Mouse (Mus musculus) embryo, embryonic 10 days (tissue): ENCODE results near the gene Sema7a.

ENCODE experiments used
- DNase-seq: peaks from one replicate; pipeline ENCODE4 v3.0.0-alpha.2; 2015; ENCODE audit warnings: low spot score

Gene Sema7a

DNA sequence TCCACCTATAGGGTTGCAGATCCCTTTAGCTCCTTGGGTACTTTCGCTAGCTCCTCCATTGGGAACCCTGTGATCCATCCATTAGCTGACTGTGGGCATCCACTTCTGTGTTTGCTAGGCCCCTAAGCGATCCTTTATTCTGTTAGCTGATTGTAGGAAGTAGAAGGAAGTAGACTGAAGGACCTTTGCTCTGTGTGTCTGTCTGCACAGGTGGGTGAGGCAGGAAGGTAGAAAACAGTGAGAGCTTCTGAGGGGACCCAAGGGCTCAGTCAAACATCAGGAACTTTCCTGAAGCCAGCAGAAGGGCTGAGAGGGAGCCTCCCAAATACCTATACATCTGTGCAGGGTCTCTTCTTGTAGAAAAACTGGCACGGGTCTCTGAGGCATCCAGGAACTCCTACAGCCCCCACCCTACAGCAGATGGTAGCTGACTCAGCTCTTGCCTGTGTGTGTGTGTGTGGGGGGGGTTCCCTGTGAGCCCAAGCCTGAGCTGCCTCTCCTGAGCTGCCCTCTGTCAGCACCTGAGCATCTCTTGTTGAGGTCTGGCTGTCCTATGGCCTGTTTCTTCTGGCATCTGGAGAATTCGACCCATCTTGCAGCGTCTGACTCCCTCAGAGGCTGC lies 35.4 kb downstream of the Sema7a start:
- no peak for DNase-seq

DNA sequence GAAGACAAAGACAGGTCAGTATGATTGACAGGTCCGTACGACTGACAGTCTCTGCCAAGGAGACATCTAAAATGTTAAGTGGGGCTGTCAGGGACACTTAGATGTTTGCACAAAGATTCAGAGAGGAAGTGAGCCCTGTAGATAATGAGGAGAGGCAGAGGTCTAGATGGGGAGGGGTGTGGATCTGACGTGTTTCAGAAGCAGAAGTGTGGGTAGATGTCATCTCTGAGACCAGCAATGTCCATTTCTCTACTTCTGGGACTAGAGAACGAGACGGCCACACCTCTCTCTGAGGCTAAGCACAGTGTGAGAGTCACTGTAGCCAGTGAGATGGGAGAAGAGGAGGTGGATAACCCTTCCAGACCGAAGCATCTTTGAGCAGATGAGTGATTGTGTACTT lies 38.1 kb downstream of the Sema7a start:
- no peak for DNase-seq

DNA sequence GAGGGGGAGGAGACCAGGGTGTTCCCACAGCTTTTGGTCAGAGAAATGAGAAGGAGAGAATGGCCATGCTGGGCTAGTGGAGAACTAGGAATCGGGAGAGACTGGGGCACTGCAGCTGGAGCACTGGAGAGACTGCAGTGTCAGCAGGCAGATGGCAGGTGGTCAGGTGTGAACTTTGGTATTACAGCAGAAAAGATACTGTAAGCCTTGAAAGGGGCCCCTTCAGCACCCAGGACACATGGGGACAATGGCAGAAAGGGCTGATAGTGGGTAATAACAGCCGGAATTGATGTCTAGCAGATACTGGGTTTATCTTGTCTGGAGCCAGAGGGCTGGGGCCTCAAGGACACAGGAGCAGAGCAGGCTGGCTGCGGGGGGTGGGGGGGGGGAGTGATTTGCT lies 38.9 kb downstream of the Sema7a start:
- DNase-seq: no peak

DNA sequence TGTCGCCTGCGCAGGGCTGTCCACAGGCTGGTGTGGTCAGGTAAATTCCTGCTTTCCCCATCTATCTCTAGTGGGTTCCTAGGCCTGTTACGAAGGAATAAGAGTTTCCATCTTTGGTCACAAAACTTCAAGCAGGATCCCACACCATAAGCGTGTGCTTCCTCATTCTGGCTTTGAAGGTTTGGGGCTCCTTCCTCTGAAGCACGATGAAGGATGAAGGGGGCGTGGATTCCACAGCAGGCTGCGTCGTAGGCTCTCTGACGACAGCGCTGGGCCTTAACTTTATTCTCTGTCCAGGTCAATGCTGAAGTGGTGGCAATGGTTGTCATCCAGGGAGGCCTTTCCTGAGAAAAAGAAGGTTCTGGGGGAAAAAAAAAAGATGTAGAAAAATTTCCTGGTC lies 40.7 kb downstream of the Sema7a start:
- no peak for DNase-seq

DNA sequence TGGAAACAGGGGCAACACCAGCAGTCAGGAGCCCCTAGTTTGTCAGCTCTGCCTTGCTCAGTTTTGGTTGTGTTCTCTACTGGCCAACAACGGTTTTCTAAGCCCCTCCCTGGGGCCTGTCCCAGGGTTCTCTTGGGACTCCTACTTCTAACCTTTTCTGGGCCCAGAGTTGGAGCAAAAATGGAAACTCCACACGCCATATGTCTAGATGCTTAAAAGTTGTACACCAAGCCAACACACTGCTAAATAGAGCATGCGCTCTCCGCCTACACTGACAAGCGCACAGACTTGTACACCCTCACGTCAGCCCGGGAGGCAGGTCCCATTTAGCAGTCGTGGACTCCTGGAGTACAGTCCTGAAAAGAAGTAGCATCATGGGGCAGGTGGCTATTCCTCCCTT lies 45.4 kb downstream of the Sema7a start:
- DNase-seq: no peak

DNA sequence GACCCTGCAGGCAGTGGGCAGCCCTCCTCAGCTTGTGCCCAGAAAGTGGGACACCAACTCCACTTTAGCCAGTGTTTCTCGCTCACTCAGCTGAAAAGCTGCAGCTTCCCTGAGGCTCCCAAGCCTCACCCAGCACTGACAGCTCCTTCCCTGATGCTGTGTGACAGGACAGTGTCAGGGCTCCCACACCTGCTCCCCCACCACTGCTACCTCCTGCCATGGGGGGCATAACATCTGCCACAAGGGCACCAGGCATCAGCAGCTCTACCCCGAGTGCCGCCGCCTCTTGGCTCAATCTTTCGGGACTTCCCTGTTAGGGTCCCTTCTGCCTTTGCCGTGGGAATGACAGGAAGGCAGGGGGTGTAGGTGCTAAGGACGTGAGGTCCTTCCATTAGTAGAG lies 46.4 kb downstream of the Sema7a start:
- no peak for DNase-seq

DNA sequence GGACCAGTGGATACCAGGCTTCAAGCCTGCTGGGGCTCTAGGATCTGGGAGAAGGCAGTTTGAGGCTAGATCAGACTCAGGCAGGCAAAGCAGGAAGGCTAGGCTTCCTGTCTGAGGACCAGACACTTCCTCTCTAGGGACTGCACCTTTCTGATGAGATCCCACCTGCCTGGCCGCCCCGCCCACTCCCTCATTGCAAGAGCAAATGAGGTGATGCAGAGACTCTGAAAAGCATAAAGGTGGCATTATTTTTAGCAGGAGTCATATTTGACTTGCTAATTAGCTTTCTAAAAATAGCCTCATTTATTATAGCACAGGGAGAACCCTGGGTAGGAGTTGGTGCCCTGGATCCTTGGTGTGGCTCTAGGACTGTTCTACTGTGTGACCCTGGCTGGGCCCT lies 48.2 kb downstream of the Sema7a start:
- DNase-seq: no peak

DNA sequence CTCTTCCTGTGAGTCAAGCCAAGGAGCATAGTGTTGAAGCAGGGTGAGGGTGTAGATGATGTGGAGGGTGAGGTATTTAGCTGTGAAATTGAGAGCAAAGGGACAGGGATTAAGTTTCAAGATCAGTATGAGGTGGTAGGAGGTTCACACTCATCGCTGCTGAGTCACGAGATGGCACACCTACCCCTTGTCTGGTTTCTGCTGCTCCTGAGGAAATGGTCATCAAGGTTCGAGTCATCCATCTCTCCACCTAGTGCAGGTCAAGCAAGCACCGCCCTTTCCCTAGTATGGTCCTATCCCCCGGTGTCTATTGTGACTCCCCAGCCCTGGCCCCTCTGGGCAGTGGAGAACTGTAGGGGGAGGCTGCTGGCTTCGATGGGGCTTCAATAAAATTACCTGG lies 49.4 kb downstream of the Sema7a start:
- DNase-seq: no peak

DNA sequence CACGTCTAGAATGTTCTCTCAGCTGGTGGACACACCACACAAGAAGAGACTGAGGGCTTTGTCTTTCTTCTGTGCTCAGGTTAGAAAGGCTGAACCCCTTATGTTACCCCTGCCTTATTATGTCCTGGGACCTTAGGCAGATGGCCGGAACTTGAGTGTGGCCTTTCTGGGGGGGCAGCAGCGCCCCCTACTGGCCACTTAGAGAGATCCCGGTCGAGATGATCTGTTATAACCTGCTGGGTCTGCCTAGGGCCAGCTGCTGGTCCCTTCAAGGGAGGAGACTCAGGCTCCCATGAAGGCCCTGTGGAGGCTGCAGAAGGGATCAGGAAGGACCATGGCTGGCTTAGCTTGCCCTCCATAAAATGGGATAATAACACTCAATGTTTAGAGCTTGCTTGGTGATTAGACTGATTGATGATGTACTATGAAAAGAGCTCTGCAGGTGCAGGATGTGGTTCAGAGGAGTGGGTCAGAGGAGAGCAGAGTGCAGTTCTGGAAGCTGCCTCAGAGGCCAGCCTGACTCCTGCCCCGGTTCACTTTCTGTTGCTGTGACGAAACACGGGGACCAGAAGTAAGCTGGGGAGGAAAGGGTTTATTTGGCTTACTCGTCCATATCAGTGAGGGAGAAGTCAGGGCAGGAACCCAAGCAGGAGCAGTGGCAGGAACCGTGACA lies 50.7 kb downstream of the Sema7a start:
- peak; percentile 37 for DNase-seq

DNA sequence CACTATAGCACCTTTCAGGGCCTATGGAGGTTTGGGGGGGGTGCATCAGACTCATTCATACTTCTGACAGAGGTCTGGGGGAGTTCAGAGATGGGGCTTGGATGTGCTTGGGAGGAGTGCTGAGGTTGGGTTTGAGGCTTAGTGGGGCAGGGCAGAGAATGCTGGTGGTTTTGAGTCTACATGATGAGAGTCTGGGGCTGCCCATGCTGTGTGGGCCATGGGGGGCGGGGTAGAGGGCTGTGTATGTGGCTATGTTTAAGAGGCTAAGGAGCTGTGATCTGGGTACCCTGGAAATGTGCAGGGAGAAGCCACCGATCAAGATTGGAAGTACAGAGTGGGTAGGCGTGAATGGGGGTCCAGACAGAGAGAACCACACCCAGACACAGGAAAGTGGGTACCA lies 52.1 kb downstream of the Sema7a start:
- DNase-seq: no peak

DNA sequence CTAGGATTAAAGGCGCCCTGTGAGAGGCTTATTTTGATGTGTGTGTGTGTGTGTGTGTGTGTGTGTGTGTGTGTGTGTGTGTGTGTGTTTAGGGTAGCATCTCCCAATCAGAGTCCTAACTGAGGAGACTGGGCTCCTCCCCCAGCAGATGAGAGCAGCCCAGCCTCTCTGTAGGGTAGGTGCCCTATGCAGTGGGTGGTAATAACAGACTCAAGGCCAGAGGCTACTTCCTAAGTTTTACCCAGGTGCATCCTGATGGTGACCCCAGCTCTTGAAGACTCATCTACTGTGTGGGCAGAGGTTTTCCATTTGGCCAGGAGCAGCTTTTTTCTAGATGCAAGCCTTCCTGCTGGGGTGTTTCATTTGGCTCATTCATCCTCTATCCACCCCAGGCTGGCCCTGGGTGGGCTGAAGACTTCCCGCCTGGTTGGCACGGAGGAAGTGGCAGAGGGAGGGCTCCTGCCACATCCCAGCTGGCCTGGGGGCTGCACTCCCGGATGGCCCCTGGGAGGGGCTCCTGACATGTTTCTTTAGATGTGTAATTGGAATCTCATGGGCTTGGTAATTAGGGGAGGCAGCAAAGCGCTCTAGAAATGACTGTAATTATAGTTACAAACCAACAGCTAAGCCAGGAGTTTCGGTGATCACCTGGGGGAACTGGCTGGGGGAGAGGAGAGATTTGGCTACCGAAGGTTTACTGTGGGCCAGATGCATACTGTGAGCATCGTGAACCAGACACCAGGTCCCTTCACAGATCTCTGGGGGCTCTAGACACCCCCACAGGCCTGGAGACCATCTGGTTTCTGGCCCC lies 53.1 kb downstream of the Sema7a start:
- DNase-seq: no peak

DNA sequence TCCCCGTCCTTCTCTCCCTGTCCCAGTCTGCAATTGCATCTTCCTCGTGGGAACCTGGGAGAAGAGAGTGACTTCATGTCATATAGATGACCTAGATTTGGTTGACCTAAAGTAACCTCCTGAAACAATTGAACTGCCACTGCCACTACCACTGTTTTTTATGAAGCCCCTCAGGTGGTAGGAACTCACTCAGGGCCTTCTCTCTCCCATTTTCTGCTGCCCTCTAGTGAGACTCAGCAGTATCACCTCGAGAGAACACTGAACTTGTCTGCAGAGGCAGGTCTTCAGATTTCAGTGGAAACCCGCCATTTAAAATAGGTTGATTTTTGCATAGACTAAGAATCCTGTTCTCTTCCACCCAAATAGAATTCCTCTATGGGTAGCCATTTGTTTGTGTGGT lies 55.4 kb downstream of the Sema7a start:
- DNase-seq: peak; percentile 82

DNA sequence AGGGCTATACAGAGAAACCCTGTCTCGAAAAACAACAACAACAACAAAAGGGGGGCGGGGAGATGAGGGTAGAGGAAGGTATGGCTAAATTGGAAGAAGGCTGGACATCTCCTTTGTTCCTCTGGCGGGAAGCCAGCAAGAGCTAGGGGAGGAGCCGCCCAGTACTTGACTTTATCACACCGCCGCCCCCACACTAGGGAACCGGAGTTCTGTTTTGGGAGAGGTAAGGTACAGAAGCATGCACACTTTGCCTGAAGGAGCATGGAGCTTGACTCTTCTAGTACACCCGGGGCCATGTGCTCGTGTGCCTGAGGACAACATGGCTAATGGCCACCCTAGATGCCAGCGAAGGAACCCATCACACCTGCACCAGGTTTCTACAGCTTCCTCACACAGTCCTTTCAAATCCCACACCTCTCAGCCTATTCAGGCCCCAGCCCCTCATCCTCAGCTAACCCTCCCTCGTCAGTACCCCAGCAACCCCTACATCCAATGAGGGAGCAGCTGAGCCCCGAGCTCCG lies 57.7 kb downstream of the Sema7a start:
- peak; percentile 53 for DNase-seq

DNA sequence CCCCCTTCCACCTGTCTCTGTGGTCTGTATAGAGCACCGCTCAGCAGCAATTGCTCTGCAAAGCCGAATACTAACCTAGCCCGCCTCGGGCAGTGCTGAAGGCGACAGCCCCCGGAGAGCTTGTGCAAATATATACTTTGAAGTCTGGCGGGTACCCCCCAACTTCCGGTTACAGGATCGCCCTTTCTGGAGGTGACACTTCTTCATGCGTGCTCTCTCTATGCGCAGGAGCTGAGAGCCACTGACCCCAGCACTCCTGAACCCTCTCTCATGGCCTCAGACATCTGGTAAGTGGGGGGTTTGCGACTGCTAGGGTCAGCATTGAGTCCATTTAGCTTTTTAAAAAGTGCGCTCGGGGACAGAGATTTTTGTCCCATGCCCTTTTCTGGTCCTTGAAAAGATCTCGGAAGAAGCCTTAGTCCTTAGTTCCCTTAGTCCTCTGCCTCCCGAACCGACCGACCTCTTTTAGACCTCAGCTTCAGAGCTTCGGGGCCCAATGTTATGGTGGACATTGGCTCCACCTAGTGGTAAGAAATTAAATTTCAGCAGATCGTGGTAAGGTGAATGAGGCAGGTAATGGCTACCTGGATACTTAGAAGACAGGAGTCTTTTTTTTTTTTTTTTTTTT lies 58.2 kb downstream of the Sema7a start:
- peak; percentile 85 for DNase-seq

DNA sequence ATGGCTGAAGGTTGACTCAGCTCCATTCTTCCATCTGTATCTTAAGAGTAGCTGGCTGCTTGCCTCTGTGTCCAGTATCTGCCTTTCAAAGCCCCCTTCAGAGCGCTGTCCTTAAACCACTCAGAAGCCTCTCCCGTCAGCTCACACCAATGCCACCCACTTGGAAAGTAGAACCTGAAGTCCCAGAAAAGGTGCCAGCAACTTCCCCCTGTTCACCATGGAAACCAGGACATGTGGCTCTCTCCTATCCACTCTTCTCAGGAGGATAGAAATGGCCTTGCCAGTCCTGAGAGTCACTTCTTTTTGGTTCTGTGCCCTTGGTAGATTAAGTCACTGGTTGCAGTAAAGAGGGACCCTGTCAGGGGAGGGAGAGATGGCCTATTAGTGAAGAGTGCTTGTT lies 58.8 kb downstream of the Sema7a start:
- DNase-seq: no peak

DNA sequence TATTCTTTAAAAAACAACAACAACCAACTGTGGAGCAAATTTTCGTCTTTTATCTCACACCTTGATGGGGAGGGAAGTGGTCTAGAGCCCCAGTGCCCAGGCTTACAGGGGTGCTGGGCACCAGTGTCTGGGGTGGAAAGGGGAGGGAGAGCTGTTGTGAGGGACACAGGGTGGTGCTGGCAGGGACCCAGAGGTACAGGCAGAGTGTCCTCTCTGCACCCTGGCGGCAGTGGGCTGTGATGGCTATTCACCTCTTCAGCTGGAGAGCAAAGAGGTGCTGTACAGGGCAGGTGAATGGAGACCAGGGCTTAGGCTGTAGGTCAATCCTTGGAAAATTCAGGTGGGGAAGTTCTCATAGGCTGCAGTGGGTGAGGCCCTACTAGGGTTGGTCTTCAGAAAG lies 59.8 kb downstream of the Sema7a start:
- no peak for DNase-seq

DNA sequence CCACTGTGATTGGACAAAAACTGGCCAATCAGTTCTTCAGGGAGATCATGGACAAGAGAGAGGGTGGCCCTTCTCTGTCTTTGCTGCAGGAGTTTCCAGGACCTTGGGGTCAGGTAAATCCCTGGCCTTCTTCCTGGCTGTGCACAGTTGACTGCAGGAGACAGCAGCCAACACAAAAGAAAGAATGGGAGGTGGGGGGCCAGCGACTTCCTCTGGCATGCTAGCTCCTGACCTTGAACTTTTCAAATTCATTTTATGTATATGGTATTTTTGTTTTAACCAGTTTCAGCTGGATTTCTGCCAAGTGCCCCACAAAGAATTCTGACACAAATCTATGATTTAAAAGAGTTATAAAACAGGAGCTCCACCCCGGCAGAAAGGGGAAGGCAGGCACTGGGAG lies 63.4 kb downstream of the Sema7a start:
- peak; percentile 12 for DNase-seq

DNA sequence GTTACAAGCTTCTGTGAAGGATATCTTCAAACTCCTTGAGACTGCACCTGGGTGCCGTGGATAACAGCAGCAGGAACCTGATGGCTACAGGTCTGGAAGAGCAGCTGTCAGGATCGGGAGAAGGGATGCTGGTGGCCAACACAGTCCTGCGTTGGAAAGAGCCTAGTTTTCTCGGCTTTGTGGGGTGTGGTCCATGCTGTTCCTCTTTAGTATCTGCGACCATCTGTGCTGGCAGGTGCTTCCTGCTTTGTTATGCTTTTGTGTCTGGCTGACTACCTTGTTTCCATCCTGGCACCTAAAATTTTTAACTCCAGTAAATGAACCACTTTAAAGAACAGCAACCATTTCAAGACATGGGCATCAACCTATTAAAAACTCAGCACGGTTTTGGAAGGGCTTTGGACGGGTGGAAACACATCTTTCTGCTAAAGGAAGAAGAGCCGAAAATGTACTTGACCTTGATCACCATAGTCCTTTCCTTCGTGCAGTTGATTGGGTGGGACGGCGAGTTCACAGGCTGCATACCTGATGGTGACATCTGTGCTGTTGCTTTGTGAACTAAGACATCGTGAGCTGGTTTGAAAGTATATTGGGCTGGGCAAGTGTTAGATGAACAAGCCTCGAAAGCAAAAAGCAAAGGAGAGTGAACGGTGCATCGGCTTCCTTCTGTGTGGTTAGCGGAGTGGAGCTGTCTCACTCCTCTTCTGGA lies 66.0 kb downstream of the Sema7a start, which contains the start of gene Cyp11a1:
Gene Cyp11a1, plus strand, starts transcription at position 659 of the 709 bp plus-strand sequence.
- no peak for DNase-seq

DNA sequence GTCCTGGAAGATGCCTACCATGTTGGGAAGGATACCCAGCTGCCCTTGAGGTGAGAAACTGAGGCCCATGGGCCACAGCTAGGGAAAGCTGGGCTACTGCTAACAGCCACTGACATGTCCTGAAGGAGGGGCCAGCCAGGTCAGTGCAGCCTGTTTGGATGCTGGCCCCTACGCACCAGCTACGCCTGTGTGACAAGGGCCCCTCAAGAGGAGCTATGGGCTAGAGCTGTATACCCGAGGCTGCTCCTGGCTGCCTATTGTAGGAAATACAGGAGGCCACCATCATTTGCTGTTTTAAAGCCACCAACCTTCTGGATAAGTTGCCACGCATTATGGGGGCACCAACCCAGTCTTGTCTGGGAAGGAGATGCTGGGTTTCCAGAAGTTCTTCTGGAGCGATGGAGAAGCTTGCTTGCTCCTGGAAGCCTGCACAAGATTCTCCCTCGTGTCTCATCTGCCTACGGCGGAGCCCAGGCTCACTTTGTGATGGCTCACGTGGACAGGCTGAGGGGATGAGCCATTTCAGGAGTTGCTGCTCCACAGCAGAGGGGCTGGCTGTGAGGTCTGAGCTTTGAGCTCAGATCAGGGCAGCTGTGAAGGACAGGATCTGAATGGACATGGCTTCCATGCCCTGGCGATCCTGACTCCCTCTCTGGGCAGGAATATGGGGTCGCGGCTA lies 68.6 kb downstream of the Sema7a start:
- no peak for DNase-seq

DNA sequence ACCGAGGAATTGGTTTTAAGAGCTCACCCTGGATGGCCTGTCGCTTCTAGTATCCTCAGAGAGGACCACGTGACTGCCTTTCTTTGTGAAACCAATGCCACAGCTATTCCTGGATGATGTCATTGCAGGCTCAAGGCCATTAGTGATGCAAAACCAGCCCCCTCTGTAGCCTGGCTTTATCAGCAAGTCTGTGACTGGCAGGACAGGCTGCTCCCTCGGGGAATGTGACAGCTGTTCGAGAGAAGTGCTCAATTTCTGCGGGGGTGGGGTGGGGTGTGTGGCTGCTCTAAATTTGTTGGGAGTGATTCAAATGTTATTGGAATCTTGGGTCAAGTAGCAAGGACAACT lies 69.1 kb downstream of the Sema7a start:
- peak; percentile 87 for DNase-seq

DNA sequence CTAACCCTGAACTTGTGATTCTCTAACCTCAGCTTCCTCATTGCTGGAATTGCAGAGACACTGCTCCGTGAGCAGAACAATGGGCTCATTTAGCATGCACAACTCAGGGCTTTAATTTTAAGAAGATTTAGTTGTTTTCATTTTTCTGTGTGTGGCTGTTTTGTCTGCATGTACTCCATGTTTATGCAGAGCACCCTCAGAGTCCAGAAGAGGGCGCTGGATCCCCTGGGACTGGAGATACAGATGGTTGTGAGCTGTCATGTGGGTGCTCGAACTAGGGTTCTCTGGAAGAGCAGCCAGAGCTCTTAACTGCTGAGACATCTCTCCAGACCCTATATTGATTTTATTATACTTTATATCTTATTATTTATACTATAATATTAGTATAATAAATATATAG lies 69.7 kb downstream of the Sema7a start:
- DNase-seq: no peak
